Mouse (Mus musculus) liver, postnatal 0 days (tissue): Measurements from ENCODE around the gene Higd1a.

Experiments
- CTCF ChIP-seq: sonication (generic); IDR thresholded peaks from 2 replicates; pipeline ENCODE4 v1.5.1; 2016; ENCODE audit warnings: antibody characterized with exemption, low read depth
- EP300 ChIP-seq: IDR thresholded peaks from 2 replicates; pipeline ENCODE4 v1.6.1; 2016; ENCODE audit warnings: antibody characterized with exemption, low read depth, mild to moderate bottlenecking

DNA sequence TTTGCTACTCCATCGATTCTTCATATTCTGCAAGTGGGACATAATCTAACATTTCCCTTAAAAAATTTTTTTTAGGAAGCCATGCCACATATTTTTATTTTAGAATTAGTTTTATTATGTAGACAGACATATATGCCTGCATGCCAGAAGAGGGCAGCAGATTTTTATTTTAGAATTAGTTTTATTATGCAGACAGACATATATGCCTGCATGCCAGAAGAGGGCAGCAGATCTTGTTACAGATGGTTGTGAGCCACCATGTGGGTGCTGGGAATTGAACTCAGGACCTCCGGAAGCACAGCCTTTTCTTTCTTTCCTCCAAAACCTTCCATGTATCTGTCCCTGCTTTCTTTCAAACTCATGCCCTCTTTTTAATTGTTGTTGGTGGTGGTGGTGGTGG is 15.2 kb downstream of the Higd1a start:
- TF ChIP-seq CTCF (peak; percentile 48), EP300 (no peak)
